Mouse (Mus musculus) stomach, postnatal 0 days (tissue): Measurements from ENCODE around the gene A030003K21Rik. TPM values are rescaled to one million over a fixed set of nuclear protein-coding genes. Genes with fewer than 3 reads are reported as not detected.

Experiments used
- ATAC-seq: fragments of 200-750 bp; cut with Nextera tagmentation; 2 replicates; pipeline ENCODE4 v1.8.0; 2017; ENCODE audit not compliant: low FRiP score, low TSS enrichment
- DNase-seq: peaks from one replicate; pipeline ENCODE4 v3.0.0-alpha.2; 2016; ENCODE audit warnings: low spot score
- H3K27ac ChIP-seq: fragments of 300-500 bp; sonication (generic); replicated peaks from 2 replicates; pipeline ENCODE4 v1.5.1; 2014; ENCODE audit warnings: mild to moderate bottlenecking, control low read depth
- H3K27me3 ChIP-seq: fragments of 300-500 bp; sonication (generic); 2 replicates; pipeline ENCODE4 v1.6.1; 2014; ENCODE audit warnings: low read length; ENCODE audit not compliant: control insufficient read depth, insufficient read depth
- H3K36me3 ChIP-seq: fragments of 300-500 bp; sonication (generic); 2 replicates; pipeline ENCODE4 v1.6.1; 2014; ENCODE audit warnings: low read length, mixed read lengths; ENCODE audit not compliant: control insufficient read depth, insufficient read depth
- H3K4me1 ChIP-seq: fragments of 300-500 bp; sonication (generic); replicated peaks from 2 replicates; pipeline ENCODE4 v1.6.1; 2014; ENCODE audit warnings: antibody characterized with exemption; ENCODE audit not compliant: control insufficient read depth, insufficient read depth
- H3K4me2 ChIP-seq: fragments of 300-500 bp; sonication (generic); replicated peaks from 2 replicates; pipeline ENCODE4 v1.6.1; 2014; ENCODE audit warnings: low read depth, mild to moderate bottlenecking, control low read depth, moderate library complexity
- H3K4me3 ChIP-seq: fragments of 300-500 bp; sonication (generic); 2 replicates; pipeline ENCODE4 v1.5.1; 2014; ENCODE audit warnings: low read depth, low read length, control low read depth
- H3K9ac ChIP-seq: fragments of 300-500 bp; sonication (generic); 2 replicates; pipeline ENCODE4 v1.6.1; 2014; ENCODE audit warnings: mild to moderate bottlenecking, low read length, control low read depth, mixed read lengths
- H3K9me3 ChIP-seq: fragments of 300-500 bp; sonication (generic); 2 replicates; pipeline ENCODE4 v1.6.1; 2016; ENCODE audit warnings: low read length; ENCODE audit not compliant: control insufficient read depth
- CTCF ChIP-seq: IDR thresholded peaks from 2 replicates; pipeline ENCODE4 v1.5.1; 2016; ENCODE audit warnings: antibody characterized with exemption, low read depth, mild to moderate bottlenecking, moderate library complexity
- EP300 ChIP-seq: optimal IDR thresholded peaks from 2 replicates; pipeline ENCODE3; 2016; ENCODE audit warnings: antibody characterized with exemption
- WGBS: fragments of 180-500 bp; shearing (Covaris S2); extraction: QIAGEN DNeasy Blood & Tissue Kit; methylation state at CpG from one replicate; pipeline ENCODE4 v1.1.7; 2014; 5-methylcytosine and 5-hydroxymethylcytosine counted together
- polyA plus RNA-seq: library from polyadenylated mRNA; unstranded; fragments of >200 nt; fragmentation: Nextera tagmentation; extraction: Ambion mirVana; gene quantifications from 2 replicates; pipeline ENCODE4 v1.2.1, GENCODE M21; 2015

The A030003K21Rik gene
- polyA plus RNA-seq, 1 experiment from 2014 or later: not detected

DNA sequence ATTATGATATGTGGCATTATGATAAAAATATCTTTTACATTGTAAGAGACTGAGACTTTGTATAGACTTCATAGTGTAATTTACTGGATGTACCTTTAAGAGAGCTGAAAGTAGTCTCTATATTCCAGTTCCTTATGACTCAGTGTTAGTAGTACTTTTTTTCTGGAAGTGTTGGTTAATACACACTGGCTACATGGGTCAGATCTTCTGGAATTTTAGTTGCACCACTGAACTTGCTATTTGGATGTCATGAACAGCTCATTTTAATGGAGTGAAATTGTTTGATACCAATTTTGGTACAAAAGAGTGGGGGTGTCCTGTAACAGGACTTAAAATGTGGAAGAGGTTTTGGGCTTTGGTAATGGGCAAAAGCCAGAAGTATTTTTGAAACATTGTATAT lies 34.7 kb upstream of the A030003K21Rik start:
- DNase-seq: no peak
- H3K4me2 ChIP-seq: no peak overlapping the region
- no peaks in the 10 kb centered on the region for H3K4me1 ChIP-seq
- no peak for ATAC-seq
- TF ChIP-seq EP300 (no peak), CTCF (no peak)
- no peak overlapping the region for H3K9ac ChIP-seq
- H3K36me3 ChIP-seq: no peaks in the 10 kb centered on the region
- no peaks in the 10 kb centered on the region for H3K27me3 ChIP-seq
- H3K9me3 ChIP-seq: no peaks in the 10 kb centered on the region
- no peak overlapping the region for H3K4me3 ChIP-seq
- no peak overlapping the region for H3K27ac ChIP-seq

- TF ChIP-seq CTCF (no peak), EP300 (no peak)
- Histone ChIP-seq H3K36me3 (no peaks in the 10 kb centered on the region), H3K27ac (no peak overlapping the region), H3K4me3 (no peak overlapping the region), H3K4me2 (no peak overlapping the region), H3K9me3 (no peaks in the 10 kb centered on the region), H3K9ac (no peak overlapping the region), H3K27me3 (no peaks in the 10 kb centered on the region), H3K4me1 (no peaks in the 10 kb centered on the region)
- WGBS: 74% methylated on average over 5 of the region's 5 CpGs
- ATAC-seq (peak; percentile 88), DNase-seq (peak; percentile 64)
Measured at GRCm38 (mm10) chr1:82975750-82976149, 32.6 kb upstream of the A030003K21Rik start.

GRCm38 (mm10) chr1:82974342-82974741 lies 31.2 kb upstream of the A030003K21Rik start:
- no peaks in the 10 kb centered on the region for H3K4me1 ChIP-seq
- H3K4me2 ChIP-seq: no peak overlapping the region
- H3K9me3 ChIP-seq: no peaks in the 10 kb centered on the region
- WGBS: 56% methylated on average over 9 of the region's 9 CpGs
- no peak for TF ChIP-seq EP300
- TF ChIP-seq CTCF: no peak
- no peaks in the 10 kb centered on the region for H3K36me3 ChIP-seq
- DNase-seq (no peak), ATAC-seq (peak; percentile 45; the same call in 1 of the 2 replicates)
- H3K27me3 ChIP-seq: no peaks in the 10 kb centered on the region
- no peak overlapping the region for H3K27ac ChIP-seq
- no peak overlapping the region for H3K9ac ChIP-seq
- H3K4me3 ChIP-seq: no peak overlapping the region

DNA sequence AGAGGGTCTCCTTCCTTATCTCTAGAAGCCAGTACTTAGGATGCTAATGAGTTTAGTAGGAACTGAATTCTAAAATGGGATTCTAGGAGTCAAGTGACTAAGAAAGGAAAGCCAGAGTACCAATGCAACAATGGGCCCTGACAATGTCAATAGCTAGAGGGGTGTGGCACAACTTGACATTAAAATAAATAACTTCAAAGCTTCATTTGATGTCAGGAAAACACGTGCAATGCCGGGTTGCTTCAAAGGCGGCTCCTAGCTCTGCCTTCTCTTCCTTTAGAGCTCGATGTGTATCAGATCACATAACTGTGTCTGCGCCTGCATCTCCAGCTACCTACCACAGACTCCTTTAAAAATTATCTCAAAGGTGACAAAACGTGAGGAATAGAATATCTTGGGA lies 30.7 kb upstream of the A030003K21Rik start:
- Histone ChIP-seq H3K27me3 (no peaks in the 10 kb centered on the region), H3K4me1 (no peaks in the 10 kb centered on the region), H3K9ac (no peak overlapping the region), H3K4me2 (no peak overlapping the region), H3K36me3 (no peaks in the 10 kb centered on the region), H3K27ac (no peak overlapping the region), H3K4me3 (no peak overlapping the region), H3K9me3 (no peaks in the 10 kb centered on the region)
- WGBS: 46% methylated on average over 6 of the region's 6 CpGs
- TF ChIP-seq CTCF (no peak), EP300 (no peak)
- ATAC-seq: no peak
- no peak for DNase-seq

DNA sequence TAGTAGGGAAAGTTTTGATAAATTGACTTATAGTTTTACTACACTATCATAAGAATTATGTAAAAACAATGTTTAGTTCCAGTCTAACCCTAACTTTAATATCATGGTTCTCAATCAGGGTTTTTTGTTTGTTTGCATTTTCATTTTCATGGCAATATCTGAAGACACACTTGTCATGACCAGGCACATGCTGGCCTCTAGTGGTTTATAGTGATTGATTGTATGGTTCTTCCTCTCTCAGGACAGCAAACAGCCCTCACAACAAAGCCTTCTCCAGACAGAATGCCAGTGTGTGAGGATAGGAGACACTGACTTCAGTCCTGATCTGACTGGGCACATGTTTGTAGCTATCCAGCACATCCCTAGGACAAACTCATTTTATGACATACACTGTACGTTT lies 30.1 kb upstream of the A030003K21Rik start:
- 76% methylated on average over 1 of the region's 1 CpGs for WGBS
- Histone ChIP-seq H3K9ac (no peak overlapping the region), H3K27me3 (no peaks in the 10 kb centered on the region), H3K4me3 (no peak overlapping the region), H3K9me3 (no peaks in the 10 kb centered on the region), H3K27ac (no peak overlapping the region), H3K4me2 (no peak overlapping the region), H3K4me1 (no peaks in the 10 kb centered on the region), H3K36me3 (no peaks in the 10 kb centered on the region)
- TF ChIP-seq EP300: no peak
- ATAC-seq (no peak), DNase-seq (no peak)

DNA sequence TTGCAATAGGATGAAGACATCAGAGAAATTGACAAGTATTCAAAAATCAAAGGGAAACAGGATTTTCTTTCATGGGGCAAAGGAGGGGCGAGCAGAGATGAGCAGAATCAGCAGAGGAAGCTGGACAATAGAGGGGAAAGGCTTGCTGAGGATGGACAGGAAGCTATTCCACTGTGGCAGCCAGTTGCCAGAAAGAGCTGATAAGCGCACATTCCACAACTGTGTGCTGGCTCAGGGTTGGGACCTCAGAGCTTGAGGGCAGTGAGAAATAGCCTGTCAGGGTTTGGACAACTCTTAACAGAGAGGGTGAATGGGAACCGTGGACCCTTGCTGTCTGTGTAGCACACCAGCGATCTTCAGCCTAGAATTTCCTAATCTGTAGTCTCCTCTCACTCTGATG lies 28.9 kb upstream of the A030003K21Rik start:
- ATAC-seq (no peak), DNase-seq (peak; percentile 27)
- Histone ChIP-seq H3K4me3 (no peak overlapping the region), H3K9me3 (no peaks in the 10 kb centered on the region), H3K27ac (no peak overlapping the region), H3K4me1 (no peaks in the 10 kb centered on the region), H3K36me3 (no peaks in the 10 kb centered on the region), H3K27me3 (no peaks in the 10 kb centered on the region), H3K4me2 (no peak overlapping the region), H3K9ac (no peak overlapping the region)
- no peak for TF ChIP-seq CTCF
- TF ChIP-seq EP300: no peak
- 18% methylated on average over 4 of the region's 4 CpGs for WGBS
